Mouse (Mus musculus): ENCODE results near the gene Ccm2.

- TF ChIP-seq CTCF (IDR thresholded peaks at IDR 0.05; ENCODE audit: low read depth, low read length) (no peak), POLR2A (IDR thresholded peaks at IDR 0.05; ENCODE audit: extremely low read depth, insufficient read depth, low read length) (no peak)
These were observed 59.1 kb downstream of the Ccm2 start, which contains the start of gene Nacad for GRCm38 (mm10) chr11:6605491-6606399.
